Mouse (Mus musculus) gastrocnemius, adult 8-10 months (tissue): ENCODE results near the gene Trpv3. TPM values are rescaled to one million over a fixed set of nuclear protein-coding genes. Genes with fewer than 3 reads are reported as not detected.
"Not testable (repeated sequence)": the region's sequence is repeated elsewhere in the genome, so short reads cannot be mapped to it uniquely, and the experiment has no call there.

ENCODE experiments used
- DNase-seq, 2 experiments: peaks; one replicate each; pipeline ENCODE4 v3.0.0; 2022; ENCODE audit warnings: low spot score in 2 of 2
- total RNA-seq, 4 experiments: library from RNA; stranded (reverse); gene quantifications; 2 replicates each; pipeline ENCODE4 v1.2.4; 2022

The Trpv3 gene
- total RNA-seq, 4 experiments from 2014 or later, result not detected

GRCm38 (mm10) chr11:73284351-73284750, 17.2 kb downstream of the Trpv3 start:
- no peak for DNase-seq

DNA sequence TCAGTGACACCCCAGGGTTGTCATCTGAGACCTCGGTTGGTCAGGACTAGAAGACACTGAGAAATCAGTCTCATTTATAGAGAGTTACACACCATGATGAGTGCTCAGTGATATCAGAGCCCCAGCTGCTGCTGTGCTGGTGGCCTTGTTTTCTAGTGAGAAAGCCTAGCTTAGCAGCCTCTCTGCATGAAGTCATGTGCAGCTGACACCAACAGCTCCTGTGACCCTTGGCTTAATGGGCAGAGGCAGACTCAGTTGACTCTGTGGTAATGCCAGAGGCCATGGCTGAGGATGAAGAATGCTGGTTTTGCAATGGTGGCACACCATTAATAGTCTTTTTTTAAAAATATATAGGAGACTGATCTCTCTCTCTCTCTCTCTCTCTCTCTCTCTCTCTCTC, 22.4 kb downstream of the Trpv3 start:
- DNase-seq, result no peak

- no peak for DNase-seq
Observed at GRCm38 (mm10) chr11:73303123-73303522, 35.9 kb downstream of the Trpv3 start.

DNA sequence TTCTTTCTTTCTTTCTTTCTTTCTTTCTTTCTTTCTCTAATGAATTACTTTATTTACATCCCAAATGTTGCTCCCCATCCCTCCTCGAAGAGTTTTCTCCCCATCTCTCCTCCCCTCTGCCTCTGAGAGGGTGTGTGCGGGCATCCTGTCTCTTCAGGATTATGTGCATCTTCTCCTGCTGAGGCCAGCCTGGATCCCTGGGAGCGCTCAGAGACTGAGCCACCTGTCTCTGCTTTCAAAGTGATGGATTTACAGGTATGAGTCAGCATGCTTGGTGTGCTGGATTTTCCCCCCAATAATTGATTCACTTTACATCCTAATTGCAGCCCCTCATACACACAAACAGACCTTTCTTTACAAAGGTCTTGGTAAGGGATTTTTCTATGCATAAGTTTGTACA, 48.8 kb downstream of the Trpv3 start:
- DNase-seq, result no peak

DNA sequence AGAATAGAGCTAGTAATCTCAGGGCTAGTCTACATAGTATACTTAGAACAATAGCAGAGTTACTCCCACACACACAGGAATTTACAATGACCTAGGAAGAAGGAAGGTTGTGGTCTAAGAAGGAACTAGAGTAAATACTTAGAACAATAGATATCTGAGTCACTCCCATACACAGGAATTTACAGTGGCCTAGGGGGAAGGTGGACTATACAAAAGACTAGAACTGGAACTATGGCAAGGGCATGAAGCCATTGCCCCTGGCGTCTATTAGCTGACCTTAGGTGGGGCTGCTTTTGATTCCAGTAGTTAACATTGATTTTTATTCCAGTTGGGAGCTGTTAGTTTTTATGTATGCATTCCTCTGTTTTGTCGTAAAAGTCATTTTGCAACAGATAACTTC, 51.4 kb downstream of the Trpv3 start:
- DNase-seq, result not testable (repeated sequence)

- not testable (repeated sequence) for DNase-seq
Observed at GRCm38 (mm10) chr11:73321064-73321463, 53.9 kb downstream of the Trpv3 start.

- DNase-seq, result no peak
Observed at GRCm38 (mm10) chr11:73323906-73324830, 57.0 kb downstream of the Trpv3 start.

DNA sequence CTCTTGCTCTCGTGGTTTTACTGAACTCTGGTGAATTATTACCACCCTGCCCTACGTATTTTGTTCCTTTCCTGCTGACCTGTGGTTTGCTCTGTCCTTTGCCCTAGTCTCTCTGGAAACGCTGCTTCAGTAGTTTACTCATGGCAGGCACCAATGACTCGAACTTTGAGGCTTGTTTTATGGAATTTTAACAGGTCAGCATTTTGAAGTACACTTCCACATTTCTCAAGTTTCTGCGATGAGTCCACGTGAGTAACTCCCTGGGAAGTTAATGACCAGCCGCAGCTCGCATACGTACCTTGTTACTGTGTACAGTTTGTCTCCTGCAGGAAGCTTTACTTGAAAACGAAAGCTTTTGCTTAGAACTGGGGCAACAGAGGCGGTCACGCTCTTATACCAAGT, 59.3 kb downstream of the Trpv3 start:
- DNase-seq, result no peak

DNA sequence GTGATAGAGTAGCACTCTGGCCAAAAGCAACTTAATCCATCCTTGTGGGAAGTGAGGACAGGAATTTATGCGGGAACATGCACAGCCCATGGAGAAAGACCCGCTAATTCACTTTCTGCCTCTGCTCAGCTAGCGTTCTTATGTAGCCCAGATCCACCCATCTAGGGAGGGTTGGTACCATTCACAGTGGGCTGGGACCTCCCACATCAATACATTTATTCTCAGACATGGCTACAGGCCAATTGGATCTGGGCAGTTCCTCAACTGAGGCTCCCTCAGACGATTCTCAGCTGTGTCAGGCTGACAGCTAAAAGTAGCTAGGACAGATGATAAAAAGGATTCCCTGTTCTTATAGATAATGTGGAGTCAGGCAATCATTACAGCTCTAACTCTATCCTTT, 60.2 kb downstream of the Trpv3 start:
- DNase-seq, result no peak

DNA sequence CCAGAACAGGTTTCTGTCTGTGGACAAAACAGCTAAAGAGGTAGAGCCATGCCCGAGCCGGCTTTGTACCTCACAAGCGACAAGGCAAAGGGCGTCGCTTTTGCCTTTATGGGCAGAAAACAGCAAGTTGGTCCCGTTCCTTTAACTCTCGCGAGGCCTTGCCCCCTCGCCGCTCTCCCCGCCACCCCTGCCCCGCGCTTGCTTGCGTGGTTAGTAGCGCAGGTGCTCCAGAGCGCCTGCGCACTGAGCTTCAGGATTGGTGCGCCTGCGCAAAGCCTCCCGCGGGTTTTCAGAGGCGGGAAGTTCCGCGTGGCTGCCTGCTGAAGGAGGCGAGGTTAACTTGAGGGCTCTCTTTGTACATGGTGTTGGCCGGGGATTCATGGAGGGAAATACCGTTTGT, 62.3 kb downstream of the Trpv3 start, which contains the start of the genes Aspa, Gm49340 and Spata22:
Gene Aspa, minus strand, starts transcription at position 155 of the 400 bp plus-strand sequence.
Gene Gm49340, plus strand, starts transcription at position 300 of the 400 bp plus-strand sequence.
Gene Spata22, plus strand, starts transcription at position 300 of the 400 bp plus-strand sequence.
- no peak for DNase-seq

- DNase-seq, result no peak
Observed at GRCm38 (mm10) chr11:73333357-73333756, 66.2 kb downstream of the Trpv3 start.

DNA sequence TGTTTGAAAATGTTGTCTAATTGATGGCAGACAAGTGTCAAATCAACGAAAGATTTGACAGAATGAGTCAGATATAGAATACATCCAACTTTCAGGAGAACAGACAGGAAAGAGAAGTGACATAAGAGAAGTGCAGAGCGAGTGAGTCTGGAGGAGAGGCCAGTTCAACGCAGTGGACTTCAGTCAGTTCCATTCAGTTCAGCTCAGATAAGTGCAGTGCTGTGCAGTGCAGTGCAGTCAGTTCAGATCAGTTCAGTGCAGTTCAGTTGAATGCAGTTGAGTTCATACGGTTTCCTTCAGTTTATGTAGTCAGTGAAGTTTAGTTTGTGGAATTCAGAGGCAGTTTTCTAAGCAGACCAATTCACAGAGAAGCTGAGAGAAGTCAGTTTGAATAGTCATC, 69.7 kb downstream of the Trpv3 start:
- no peak for DNase-seq

Other genes starting within 250 kb of the Trpv3 start
- under 1 TPM; 0.22 to 0.32 (median 0.28) TPM for gene Camkk1, start 248.4 kb upstream of the Trpv3 start, total RNA-seq
- gene Ncbp3, start 219.6 kb upstream of the Trpv3 start, total RNA-seq, result 1 to 10 TPM; 2.3 to 3.3 (median 2.9) TPM
- gene Itgae, start 176.8 kb upstream of the Trpv3 start, total RNA-seq, result under 1 TPM in 3 of 4 experiments, not detected in 1; 0.08 to 0.10 (median 0.09) TPM
- gene Haspin, start 129.1 kb upstream of the Trpv3 start, total RNA-seq, result not detected
- gene P2rx5, start 107.0 kb upstream of the Trpv3 start, total RNA-seq, result 1 to 10 TPM; 6.4 to 9.5 (median 7.0) TPM
- 10 to 100 TPM; 80.9 to 89.6 (median 84.1) TPM for gene Emc6, start 90.4 kb upstream of the Trpv3 start, total RNA-seq
- gene Tax1bp3, start 90.3 kb upstream of the Trpv3 start, total RNA-seq, result 1 to 10 TPM; 4.9 to 9.2 (median 7.2) TPM
- 1 to 10 TPM; 3.3 to 4.3 (median 4.1) TPM for gene Ctns, start 68.3 kb upstream of the Trpv3 start, total RNA-seq
- 1 to 10 TPM in 1 of 4 experiments, under 1 TPM in 3; 0.29 to 1.1 (median 0.71) TPM for gene Shpk, start 67.9 kb upstream of the Trpv3 start, total RNA-seq
- gene Trpv1, start 33.1 kb upstream of the Trpv3 start, total RNA-seq, result under 1 TPM; 0.08 to 0.12 (median 0.10) TPM
- gene Aspa, start 62.2 kb downstream of the Trpv3 start, total RNA-seq, result 1 to 10 TPM; 3.0 to 7.3 (median 4.5) TPM
- not detected for gene Gm49340, start 62.4 kb downstream of the Trpv3 start, total RNA-seq
- gene Spata22, start 62.4 kb downstream of the Trpv3 start, total RNA-seq, result not detected
- gene Olfr20, start 83.4 kb downstream of the Trpv3 start, total RNA-seq, result not detected
- gene Olfr376, start 103.9 kb downstream of the Trpv3 start, total RNA-seq, result not detected
- gene Olfr1, start 132.2 kb downstream of the Trpv3 start, total RNA-seq, result not detected
- not detected for gene Olfr378, start 161.1 kb downstream of the Trpv3 start, total RNA-seq
- not detected for gene Olfr380, start 190.1 kb downstream of the Trpv3 start, total RNA-seq
- not detected for gene Olfr381, start 224.2 kb downstream of the Trpv3 start, total RNA-seq
- not detected for gene Olfr382, start 249.8 kb downstream of the Trpv3 start, total RNA-seq